Mouse (Mus musculus): ENCODE measurements around the gene Tmem9b. TPM values are rescaled to one million over a fixed set of nuclear protein-coding genes. Genes with fewer than 3 reads are reported as not detected.

Gene Tmem9b
- polyA plus RNA-seq, 1 experiment from 2014 or later, result 64.7 TPM

DNA sequence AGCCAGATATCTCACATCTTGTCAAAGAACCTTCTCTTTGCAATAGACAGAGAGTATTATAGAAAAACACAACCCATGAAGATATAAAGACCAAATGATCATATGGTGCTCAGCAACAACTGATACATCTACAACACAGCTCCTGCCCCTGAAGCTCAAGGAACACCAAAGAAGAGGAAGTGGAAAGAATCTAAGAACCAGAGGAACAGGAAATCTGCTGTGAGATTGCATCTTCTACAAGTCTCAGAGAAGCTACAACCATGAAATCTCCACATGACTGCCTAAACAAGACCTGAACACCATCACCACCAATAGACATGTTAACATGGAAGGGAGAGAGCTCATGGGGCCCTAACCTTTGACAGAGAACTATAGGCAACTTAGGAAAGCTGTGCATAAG is 19.6 kb upstream of the Tmem9b start:
- Histone ChIP-seq H3K9ac (no peak overlapping the region), H3K4me2 (no peak overlapping the region), H3K36me3 (no peaks in the 10 kb centered on the region), H3K27me3 (no peaks in the 10 kb centered on the region), H3K4me3 (no peak overlapping the region), H3K27ac (no peak overlapping the region), H3K4me1 (no peaks in the 10 kb centered on the region), H3K9me3 (no peaks in the 10 kb centered on the region)
- ATAC-seq (ENCODE audit: insufficient number of reproducible peaks, low FRiP score, low TSS enrichment, low read depth), result no peak

DNA sequence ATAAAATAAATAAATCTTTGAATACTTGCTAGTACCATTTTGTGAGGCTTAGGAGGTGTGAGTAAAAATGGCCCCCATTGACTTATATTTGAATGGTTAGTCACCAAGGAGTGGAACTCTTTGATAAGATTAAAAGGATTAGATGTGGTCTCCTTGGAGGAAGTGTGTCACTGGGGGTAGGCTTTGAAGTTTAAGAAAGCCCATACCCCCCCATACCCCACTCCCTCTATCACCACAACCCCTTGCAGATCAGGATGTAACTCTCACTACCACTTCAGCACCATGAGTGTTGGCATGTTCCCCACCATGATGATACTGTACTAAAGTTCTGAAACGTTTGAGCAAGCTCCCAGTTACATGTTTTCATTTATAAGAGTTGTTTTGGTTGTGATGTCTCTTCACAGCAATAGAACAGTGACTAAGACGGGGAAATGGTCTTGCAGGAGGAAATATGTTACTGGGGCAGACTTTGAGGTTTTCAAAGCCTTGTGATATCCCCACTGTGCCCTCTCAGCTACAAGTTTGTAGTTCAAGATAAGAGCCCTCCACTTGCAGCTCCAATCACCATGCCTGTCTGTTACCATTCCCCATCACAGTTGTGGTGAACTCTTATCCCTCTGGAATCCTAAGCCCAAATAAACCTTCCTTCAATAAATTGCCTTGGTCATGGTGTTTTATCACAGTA is 16.2 kb upstream of the Tmem9b start:
- Histone ChIP-seq H3K9ac (no peak overlapping the region), H3K27me3 (no peaks in the 10 kb centered on the region), H3K36me3 (no peaks in the 10 kb centered on the region), H3K4me3 (no peak overlapping the region), H3K4me2 (no peak overlapping the region), H3K27ac (no peak overlapping the region), H3K4me1 (no peaks in the 10 kb centered on the region), H3K9me3 (no peaks in the 10 kb centered on the region)
- ATAC-seq (ENCODE audit: insufficient number of reproducible peaks, low FRiP score, low TSS enrichment, low read depth), result no peak
- 44% methylated on average over 2 of the region's 2 CpGs for WGBS

DNA sequence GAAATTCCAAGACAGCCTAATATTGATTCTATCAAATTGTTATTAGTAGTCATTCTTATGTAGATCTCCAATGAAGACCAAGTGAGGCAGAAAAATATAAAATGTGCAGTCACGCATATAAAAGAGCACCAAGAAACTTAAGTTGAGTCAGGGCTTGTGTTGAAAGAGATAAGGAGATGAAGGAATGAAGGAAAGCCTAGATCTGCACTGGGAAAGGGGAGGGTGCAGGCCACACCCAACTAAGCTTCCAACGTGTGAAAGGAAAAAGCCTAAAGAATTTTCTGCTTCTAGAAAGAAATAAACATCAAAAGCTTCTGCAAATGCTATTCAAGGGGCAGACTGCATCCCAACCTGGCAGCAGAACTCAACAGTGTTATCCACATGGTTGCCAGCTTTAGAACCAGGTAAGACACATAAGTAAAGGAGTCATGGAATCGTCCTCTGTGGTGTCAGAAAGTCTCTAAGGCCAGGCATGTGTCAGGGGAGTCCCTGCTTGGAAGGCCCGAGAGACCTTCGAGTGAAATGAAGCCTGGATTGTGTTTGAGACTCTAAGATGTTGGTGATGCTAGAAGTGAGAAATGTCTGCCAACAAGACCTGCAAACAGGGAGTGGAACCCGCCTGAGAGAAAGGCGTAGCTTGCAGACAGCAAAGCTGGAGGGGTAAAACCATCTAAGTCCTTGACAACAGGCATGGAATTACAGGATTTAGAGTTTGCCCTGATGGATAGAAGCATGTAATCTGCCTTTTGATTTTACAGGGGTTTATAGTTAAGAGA is 15.1 kb upstream of the Tmem9b start:
- Histone ChIP-seq H3K4me2 (no peak overlapping the region), H3K4me1 (no peaks in the 10 kb centered on the region), H3K27me3 (no peaks in the 10 kb centered on the region), H3K9me3 (no peaks in the 10 kb centered on the region), H3K27ac (no peak overlapping the region), H3K36me3 (no peaks in the 10 kb centered on the region), H3K4me3 (no peak overlapping the region), H3K9ac (no peak overlapping the region)
- ATAC-seq (ENCODE audit: insufficient number of reproducible peaks, low FRiP score, low TSS enrichment, low read depth), result no peak
- 73% methylated on average over 7 of the region's 7 CpGs for WGBS

DNA sequence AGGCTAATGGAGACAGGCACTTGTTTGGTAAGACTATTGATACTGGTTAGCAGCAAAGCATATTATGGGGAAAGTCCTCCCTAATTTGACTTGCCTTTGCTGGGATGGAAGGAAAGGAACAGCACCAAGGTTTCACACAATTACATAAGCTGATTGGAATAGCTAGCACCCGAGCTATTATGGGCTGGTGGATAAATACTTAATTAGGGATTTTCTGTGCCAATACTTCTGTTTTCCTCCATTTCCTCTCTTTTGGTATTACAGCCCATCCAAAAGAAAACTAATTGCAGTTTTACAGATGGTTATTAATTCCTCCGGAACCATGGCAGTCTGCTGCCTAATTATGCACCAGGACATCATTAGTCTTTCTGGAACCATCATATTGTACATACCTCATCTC is 11.3 kb upstream of the Tmem9b start:
- Histone ChIP-seq H3K4me2 (no peak overlapping the region), H3K9ac (no peak overlapping the region), H3K27me3 (no peaks in the 10 kb centered on the region), H3K9me3 (no peaks in the 10 kb centered on the region), H3K4me1 (no peaks in the 10 kb centered on the region), H3K27ac (no peak overlapping the region), H3K4me3 (no peak overlapping the region), H3K36me3 (no peaks in the 10 kb centered on the region)
- 48% methylated on average over 2 of the region's 2 CpGs for WGBS
- no peak for ATAC-seq (ENCODE audit: insufficient number of reproducible peaks, low FRiP score, low TSS enrichment, low read depth)

DNA sequence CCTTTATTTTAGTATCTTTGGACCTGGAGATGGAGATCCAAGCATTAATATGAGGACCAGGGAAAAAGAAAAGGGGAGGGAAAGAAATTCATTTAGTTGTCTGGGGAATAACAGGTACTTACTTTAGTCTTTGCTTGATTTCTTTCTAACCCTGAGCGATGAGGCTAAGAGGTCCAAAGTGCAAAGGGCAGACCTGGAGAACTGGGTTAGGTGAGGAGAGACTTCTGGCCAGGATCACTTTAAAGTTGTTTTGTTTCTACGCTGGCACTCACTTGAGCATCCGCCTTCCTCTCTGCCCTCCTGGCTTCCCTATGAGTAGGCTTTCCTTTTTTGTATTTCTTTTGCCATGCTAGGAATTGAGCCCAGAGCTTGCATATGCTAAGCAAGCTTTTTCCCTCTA is 3.6 kb upstream of the Tmem9b start:
- no peaks in the 10 kb centered on the region for H3K9me3 ChIP-seq
- H3K4me2 ChIP-seq, result no peak overlapping the region
- no peak overlapping the region for H3K9ac ChIP-seq
- H3K27ac ChIP-seq, result no peak overlapping the region
- no peaks in the 10 kb centered on the region for H3K36me3 ChIP-seq
- ATAC-seq (ENCODE audit: insufficient number of reproducible peaks, low FRiP score, low TSS enrichment, low read depth), result no peak
- H3K4me3 ChIP-seq, result no peak overlapping the region
- WGBS, result 90% methylated on average over 3 of the region's 3 CpGs
- no peaks in the 10 kb centered on the region for H3K27me3 ChIP-seq
- peaks cover 15% of the 10 kb centered on the region for H3K4me1 ChIP-seq

DNA sequence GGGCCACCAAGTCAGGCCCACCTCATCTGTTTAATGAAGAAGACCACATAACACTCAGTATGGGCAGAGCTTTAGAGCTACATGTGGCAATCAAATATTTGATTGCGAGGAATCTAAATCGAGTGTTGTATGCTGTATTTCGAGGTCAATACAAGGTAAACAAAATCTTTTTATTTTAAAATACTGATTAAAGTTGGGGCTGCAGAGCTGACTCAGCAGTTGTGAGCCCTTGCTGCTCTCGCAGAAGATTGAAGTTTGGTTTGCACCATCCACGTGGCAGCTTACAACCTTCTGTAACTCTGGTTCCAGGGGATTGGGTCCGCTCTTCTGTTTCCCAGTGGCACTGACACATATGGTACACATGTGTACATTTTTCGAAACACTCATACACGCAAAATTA is 1.4 kb upstream of the Tmem9b start:
- peaks cover 16% of the 10 kb centered on the region for H3K4me1 ChIP-seq
- H3K27ac ChIP-seq, result no peak overlapping the region
- no peaks in the 10 kb centered on the region for H3K27me3 ChIP-seq
- H3K4me3 ChIP-seq, result no peak overlapping the region
- H3K9ac ChIP-seq, result no peak overlapping the region
- H3K9me3 ChIP-seq, result no peaks in the 10 kb centered on the region
- no peaks in the 10 kb centered on the region for H3K36me3 ChIP-seq
- ATAC-seq (ENCODE audit: insufficient number of reproducible peaks, low FRiP score, low TSS enrichment, low read depth), result no peak
- no peak overlapping the region for H3K4me2 ChIP-seq
- 86% methylated on average over 8 of the region's 8 CpGs for WGBS

DNA sequence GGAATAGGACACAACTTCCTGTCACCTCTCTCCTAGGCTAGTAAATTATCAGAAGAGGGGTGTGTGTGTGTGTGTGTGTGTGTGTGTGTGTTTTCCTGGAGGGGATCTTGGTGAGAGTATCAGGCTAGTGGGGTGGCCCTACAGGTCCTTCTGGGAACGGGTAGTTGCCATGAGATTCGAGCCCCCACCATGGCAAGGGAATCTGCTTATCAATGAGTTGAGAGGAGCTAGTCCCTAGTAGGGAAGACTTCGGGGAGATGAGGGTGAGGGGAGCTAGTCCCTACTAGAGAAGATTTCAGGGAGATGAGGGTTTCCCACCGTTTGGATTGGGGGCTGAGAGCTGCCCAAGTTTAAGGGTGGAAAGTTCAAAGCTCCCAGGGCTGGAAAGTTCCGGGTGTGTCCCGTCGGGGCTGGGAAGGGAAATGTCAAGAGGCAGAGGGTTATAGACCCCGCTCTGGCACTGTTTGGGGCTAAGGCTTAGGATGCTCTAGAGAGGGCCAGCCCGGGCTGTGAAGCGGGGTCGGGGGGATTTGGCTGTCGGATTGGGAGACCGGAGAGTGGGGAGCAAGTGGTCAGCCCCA is 1.2 kb downstream of the Tmem9b start:
- Histone ChIP-seq H3K4me2 (peak overlapping the region; percentile 87), H3K4me1 (peaks cover 16% of the 10 kb centered on the region), H3K36me3 (peaks cover under 1% of the 10 kb centered on the region; the same call in 1 of the 2 replicates), H3K9me3 (no peaks in the 10 kb centered on the region), H3K27ac (peak overlapping the region; percentile 93), H3K9ac (peak overlapping the region; percentile 90), H3K4me3 (peak overlapping the region; percentile 88), H3K27me3 (no peaks in the 10 kb centered on the region)
- WGBS, result 5% methylated on average over 13 of the region's 13 CpGs
- peak; percentile 59 for ATAC-seq (ENCODE audit: insufficient number of reproducible peaks, low FRiP score, low TSS enrichment, low read depth)

DNA sequence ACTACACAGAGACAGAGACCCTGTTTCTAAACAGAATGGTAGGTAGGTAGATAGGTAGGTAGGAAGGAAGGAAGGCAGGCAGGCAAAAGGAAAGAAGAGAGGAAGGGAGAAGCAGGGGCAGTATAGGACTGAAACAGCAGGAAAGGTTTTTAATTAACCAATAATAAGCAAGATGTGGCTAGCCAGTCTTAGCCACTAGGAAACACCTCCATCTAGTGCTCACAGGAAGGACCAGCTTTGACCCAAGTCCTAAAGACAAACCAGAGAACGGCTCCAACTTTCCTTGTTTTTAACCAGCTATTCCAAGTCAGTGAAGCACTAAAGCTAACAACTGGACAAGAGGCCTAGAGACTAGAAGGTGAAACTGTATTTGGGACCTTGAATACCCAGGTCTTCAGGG is 4.9 kb downstream of the Tmem9b start:
- peaks cover 8% of the 10 kb centered on the region; the same call in 1 of the 2 replicates for H3K4me1 ChIP-seq
- H3K9ac ChIP-seq, result no peak overlapping the region
- no peak overlapping the region for H3K4me3 ChIP-seq
- H3K4me2 ChIP-seq, result no peak overlapping the region
- no peak overlapping the region for H3K27ac ChIP-seq
- 47% methylated on average over 1 of the region's 1 CpGs for WGBS
- H3K27me3 ChIP-seq, result no peaks in the 10 kb centered on the region
- H3K9me3 ChIP-seq, result no peaks in the 10 kb centered on the region
- ATAC-seq (ENCODE audit: insufficient number of reproducible peaks, low FRiP score, low TSS enrichment, low read depth), result no peak
- peaks cover 27% of the 10 kb centered on the region for H3K36me3 ChIP-seq

DNA sequence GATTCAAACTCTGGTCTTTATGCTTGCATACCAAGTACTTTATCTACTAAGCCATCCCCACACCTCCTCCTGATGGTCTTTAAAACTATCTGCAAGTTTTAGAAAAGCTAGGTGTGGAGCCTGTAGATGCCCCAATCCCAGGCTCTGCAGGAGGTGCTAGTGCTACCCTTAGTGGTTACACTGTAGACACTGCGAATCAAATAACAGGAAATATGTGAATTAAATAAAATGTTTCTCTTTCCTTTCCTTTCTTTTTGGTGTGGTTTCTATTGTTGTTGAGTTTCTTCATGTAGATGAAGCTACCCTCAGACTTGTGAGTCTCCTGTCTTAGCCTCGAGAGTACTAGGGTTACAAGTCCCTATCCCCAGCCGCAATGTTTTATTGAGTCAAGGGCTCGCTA is 11.0 kb downstream of the Tmem9b start:
- H3K36me3 ChIP-seq, result peaks cover 46% of the 10 kb centered on the region
- no peaks in the 10 kb centered on the region for H3K9me3 ChIP-seq
- H3K9ac ChIP-seq, result no peak overlapping the region
- ATAC-seq (ENCODE audit: insufficient number of reproducible peaks, low FRiP score, low TSS enrichment, low read depth), result no peak
- H3K4me3 ChIP-seq, result no peak overlapping the region
- no peak overlapping the region for H3K27ac ChIP-seq
- 83% methylated on average over 4 of the region's 4 CpGs for WGBS
- H3K4me1 ChIP-seq, result no peaks in the 10 kb centered on the region
- no peak overlapping the region for H3K4me2 ChIP-seq
- no peaks in the 10 kb centered on the region for H3K27me3 ChIP-seq

DNA sequence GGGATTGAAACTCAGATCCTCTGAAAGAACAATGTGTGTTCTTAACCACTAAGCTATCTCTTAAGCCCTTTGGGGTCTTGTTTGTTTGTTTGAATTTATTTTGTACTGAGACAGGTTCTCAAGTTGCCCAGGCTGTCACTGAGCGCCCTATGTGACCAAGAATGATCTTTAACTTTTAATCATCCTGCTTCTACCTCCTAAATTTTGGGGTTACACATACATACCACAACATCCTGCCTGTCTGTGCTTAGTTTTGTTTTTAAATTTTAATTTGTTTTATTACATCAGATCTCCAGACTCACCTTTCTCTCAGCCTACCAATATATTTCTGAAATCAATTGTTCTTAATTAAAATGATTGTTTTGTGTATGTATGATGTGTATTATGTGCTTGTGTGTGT is 11.6 kb downstream of the Tmem9b start:
- no peak overlapping the region for H3K4me2 ChIP-seq
- no peak overlapping the region for H3K27ac ChIP-seq
- no peaks in the 10 kb centered on the region for H3K9me3 ChIP-seq
- WGBS, result 83% methylated on average over 1 of the region's 1 CpGs
- peaks cover 47% of the 10 kb centered on the region for H3K36me3 ChIP-seq
- no peaks in the 10 kb centered on the region for H3K4me1 ChIP-seq
- no peak overlapping the region for H3K4me3 ChIP-seq
- H3K9ac ChIP-seq, result no peak overlapping the region
- no peaks in the 10 kb centered on the region for H3K27me3 ChIP-seq
- no peak for ATAC-seq (ENCODE audit: insufficient number of reproducible peaks, low FRiP score, low TSS enrichment, low read depth)

DNA sequence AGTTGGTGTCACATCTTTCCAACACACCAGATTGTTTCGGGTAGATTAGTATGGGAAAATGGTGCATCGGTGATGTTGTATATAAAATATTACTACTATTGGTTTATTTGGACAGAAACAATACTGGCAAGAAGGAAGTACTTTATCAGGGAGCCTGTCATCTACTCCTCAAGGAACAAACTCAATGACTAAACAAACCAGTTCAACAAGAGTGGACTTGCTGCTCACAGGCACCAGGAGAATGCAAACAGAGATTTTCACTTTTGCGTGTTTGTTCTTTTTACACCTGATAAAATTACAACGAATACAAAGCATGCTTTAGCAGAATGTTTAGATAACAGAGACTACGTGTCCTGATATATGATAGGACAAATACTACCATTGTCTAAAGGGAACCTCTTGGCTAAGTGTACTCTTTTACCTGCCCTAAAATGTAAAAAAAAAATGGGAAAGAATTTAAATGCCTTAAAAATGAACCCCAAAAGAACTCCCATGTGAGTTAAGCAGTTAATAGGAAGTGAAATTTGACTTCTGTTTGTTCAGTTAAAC is 12.8 kb downstream of the Tmem9b start:
- peaks cover 49% of the 10 kb centered on the region for H3K36me3 ChIP-seq

DNA sequence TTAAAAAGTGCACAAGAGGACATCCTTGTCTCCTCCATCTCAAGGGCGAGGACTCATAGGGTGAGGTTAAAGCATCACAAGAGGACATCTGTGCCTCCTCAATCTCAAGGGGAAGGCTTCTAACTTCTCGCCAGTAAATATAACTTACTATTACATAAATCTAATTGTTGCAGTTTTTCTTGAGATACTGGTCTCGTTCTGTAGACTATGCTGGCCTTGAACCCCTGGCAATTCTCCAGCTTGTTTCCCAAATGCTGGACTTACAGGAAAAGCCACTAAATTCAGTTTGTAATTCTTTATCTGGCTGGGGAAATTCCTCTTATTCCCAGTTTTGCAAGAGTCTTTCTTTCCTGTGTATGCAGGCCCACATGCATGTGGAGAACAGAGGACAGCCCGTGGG is 17.9 kb downstream of the Tmem9b start:
- no peak overlapping the region for H3K9ac ChIP-seq
- no peaks in the 10 kb centered on the region for H3K9me3 ChIP-seq
- H3K36me3 ChIP-seq, result peaks cover 26% of the 10 kb centered on the region
- H3K4me1 ChIP-seq, result peaks cover 3% of the 10 kb centered on the region; the same call in 1 of the 2 replicates
- no peak overlapping the region for H3K27ac ChIP-seq
- H3K4me3 ChIP-seq, result no peak overlapping the region
- no peaks in the 10 kb centered on the region for H3K27me3 ChIP-seq
- no peak for ATAC-seq (ENCODE audit: insufficient number of reproducible peaks, low FRiP score, low TSS enrichment, low read depth)
- WGBS, result 84% methylated on average over 4 of the region's 4 CpGs
- H3K4me2 ChIP-seq, result no peak overlapping the region

More for the DNA sequence above, 12.8 kb downstream of the Tmem9b start:
- no peaks in the 10 kb centered on the region for H3K9me3 ChIP-seq
- H3K4me2 ChIP-seq, result no peak overlapping the region
- H3K27me3 ChIP-seq, result no peaks in the 10 kb centered on the region
- H3K4me3 ChIP-seq, result no peak overlapping the region
- WGBS, result 74% methylated on average over 5 of the region's 5 CpGs
- no peak overlapping the region for H3K27ac ChIP-seq
- no peak overlapping the region for H3K9ac ChIP-seq
- H3K4me1 ChIP-seq, result no peaks in the 10 kb centered on the region
- no peak for ATAC-seq (ENCODE audit: insufficient number of reproducible peaks, low FRiP score, low TSS enrichment, low read depth)

Data from limb, embryonic 15.5 days (tissue).